Comparison of ENCODE assay signal across 11 mouse cellular contexts in the genomic region with DNA sequence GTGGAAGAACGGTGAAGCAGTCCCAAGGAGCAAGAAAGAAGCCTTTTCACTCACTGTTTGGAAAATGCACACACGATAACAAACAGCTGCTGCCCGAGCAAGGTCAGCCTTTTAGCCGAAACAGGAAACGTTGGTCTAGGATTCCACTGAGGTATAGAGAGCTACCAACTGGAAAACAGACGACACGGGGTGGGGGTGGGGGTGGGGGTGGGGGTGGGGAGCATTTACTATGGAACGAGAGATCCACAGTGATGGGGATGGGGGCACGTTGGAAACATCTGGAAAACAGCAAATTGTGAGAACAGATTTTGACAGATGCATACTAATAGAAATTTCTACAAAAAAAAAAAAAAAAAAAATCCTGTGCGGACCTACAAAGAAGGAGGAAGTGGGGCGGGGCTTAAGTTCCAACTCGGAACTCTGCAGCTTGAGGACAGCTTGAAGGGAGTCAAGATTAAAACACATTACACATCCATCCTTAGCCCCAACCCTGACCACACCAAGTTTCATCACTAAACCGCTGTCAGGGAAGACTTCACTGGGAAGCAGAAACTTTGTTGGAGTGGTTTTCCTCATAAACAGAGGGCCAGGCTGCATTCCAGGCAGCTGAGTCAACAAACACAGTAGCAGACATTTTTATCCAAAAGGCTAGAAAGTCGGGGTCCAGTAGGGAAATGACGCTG.
DNase-seq lines count a peak whose midpoint lies in the region; ATAC-seq and TF ChIP-seq lines count a peak whose summit lies in the region.
"Had no signal": no experiment of that assay in that cellular context is flagged by ENCODE, and none has a peak within 500 bp of the region (broad histone marks: within the 10 kb centered on the region; RNA-seq: fewer than 3 reads in every experiment).

No protein-coding gene starts in this region.

- DNase-seq in kidney, adult 9 months = no peak
- peak; percentile 69 for DNase-seq in NIH3T3 (ENCODE audit: low read depth)
- DNase-seq in lung, postnatal 0 days (ENCODE audit: low spot score) = peak; percentile 16
- DNase-seq in B cell, adult 2 months = no peak
- DNase-seq in layer of hippocampus, postnatal 36 days = no peak
- no peak for DNase-seq in thymus, adult 2 months
- DNase-seq: layer of hippocampus, adult 9-11 months had no signal

- H3K27me3 ChIP-seq in kidney, embryonic 14.5 days (ENCODE audit: control insufficient read depth, insufficient read depth, low read length) = no peaks in the 10 kb centered on the region
- no peaks in the 10 kb centered on the region for H3K27me3 ChIP-seq in heart, embryonic 12.5 days (replicated peaks)
- no peaks in the 10 kb centered on the region for H3K27me3 ChIP-seq in lung, postnatal 0 days (replicated peaks; ENCODE audit: insufficient read depth, low read length)
- no peaks in the 10 kb centered on the region for H3K27me3 ChIP-seq in thymus, adult 2 months (ENCODE audit: control insufficient read depth, insufficient read depth, low read length)
- H3K27me3 ChIP-seq: CH12.LX; megakaryocyte, embryonic 14.5 days had no signal

- H3K9ac ChIP-seq in kidney, embryonic 14.5 days (ENCODE audit: low read depth, low read length) = no peak overlapping the region
- no peak overlapping the region for H3K9ac ChIP-seq in heart, embryonic 12.5 days
- H3K9ac ChIP-seq in lung, postnatal 0 days (replicated peaks; ENCODE audit: low read depth) = no peak overlapping the region

- no peak for TF ChIP-seq POLR2A in thymus, adult 2 months (IDR thresholded peaks at IDR 0.05; ENCODE audit: control insufficient read depth, extremely low read depth, insufficient read depth, low read length, poor library complexity)

- TF ChIP-seq EP300 in lung, postnatal 0 days (IDR thresholded peaks at IDR 0.05) = no peak

- no peaks in the 10 kb centered on the region for H3K4me1 ChIP-seq in kidney, embryonic 14.5 days (ENCODE audit: control insufficient read depth, insufficient read depth, low read length)
- no peaks in the 10 kb centered on the region for H3K4me1 ChIP-seq in heart, embryonic 12.5 days (replicated peaks)
- H3K4me1 ChIP-seq in lung, postnatal 0 days (ENCODE audit: insufficient read depth, low read depth, low read length) = no peaks in the 10 kb centered on the region
- no peaks in the 10 kb centered on the region for H3K4me1 ChIP-seq in thymus, adult 2 months (replicated peaks; ENCODE audit: control insufficient read depth, insufficient read depth, low read length)
- H3K4me1 ChIP-seq: megakaryocyte, embryonic 14.5 days had no signal

- no peak overlapping the region for H3K4me3 ChIP-seq in kidney, embryonic 14.5 days (ENCODE audit: low read length)
- H3K4me3 ChIP-seq in heart, embryonic 12.5 days = no peak overlapping the region
- H3K4me3 ChIP-seq in lung, postnatal 0 days (ENCODE audit: low read depth, low read length) = no peak overlapping the region
- H3K4me3 ChIP-seq in thymus, adult 2 months (ENCODE audit: control insufficient read depth, insufficient read depth, low read length) = no peak overlapping the region
- H3K4me3 ChIP-seq: megakaryocyte, embryonic 14.5 days had no signal

- no peak for TF ChIP-seq CTCF in lung, postnatal 0 days (IDR thresholded peaks at IDR 0.05)
- no peak for TF ChIP-seq CTCF in thymus, adult 2 months (IDR thresholded peaks at IDR 0.05; ENCODE audit: borderline replicate concordance, control insufficient read depth, extremely low read depth, insufficient read depth, low read length, poor library complexity)

- no peak overlapping the region for H3K4me2 ChIP-seq in kidney, embryonic 14.5 days (replicated peaks; ENCODE audit: low read depth, low read length)
- H3K4me2 ChIP-seq in heart, embryonic 12.5 days = peak overlapping the region; percentile 9; the same call in 1 of the 2 replicates
- H3K4me2 ChIP-seq in lung, postnatal 0 days (replicated peaks; ENCODE audit: low read depth, low read length) = peak overlapping the region; percentile 30

- peak; percentile 32; the same call in 1 of the 2 replicates for ATAC-seq in kidney, embryonic 14.5 days (ENCODE audit: low FRiP score, low TSS enrichment)
- no peak for ATAC-seq in heart, embryonic 12.5 days (ENCODE audit: insufficient number of reproducible peaks, low FRiP score)
- ATAC-seq in lung, postnatal 0 days = peak; percentile 41

- 44% methylated on average over 15 of the region's 15 CpGs for WGBS in kidney, embryonic 14.5 days
- WGBS in heart, embryonic 12.5 days = 48% methylated on average over 15 of the region's 15 CpGs
- WGBS in lung, postnatal 0 days = 37% methylated on average over 15 of the region's 15 CpGs
- 49% methylated on average over 15 of the region's 15 CpGs for WGBS in thymus, adult 2 months

- H3K27ac ChIP-seq in kidney, embryonic 14.5 days (ENCODE audit: low read depth, low read length) = peak overlapping the region; percentile 51; the same call in 1 of the 2 replicates
- H3K27ac ChIP-seq in heart, embryonic 12.5 days (ENCODE audit: poor library complexity, severe bottlenecking) = peak overlapping the region; percentile 63
- no peak overlapping the region for H3K27ac ChIP-seq in lung, postnatal 0 days (ENCODE audit: low read length)
- no peak overlapping the region for H3K27ac ChIP-seq in thymus, adult 2 months (ENCODE audit: control insufficient read depth, insufficient read depth, low read length)

- H3K36me3 ChIP-seq in kidney, embryonic 14.5 days (ENCODE audit: control insufficient read depth, insufficient read depth, low read length) = no peaks in the 10 kb centered on the region
- no peaks in the 10 kb centered on the region for H3K36me3 ChIP-seq in heart, embryonic 12.5 days
- no peaks in the 10 kb centered on the region for H3K36me3 ChIP-seq in lung, postnatal 0 days (ENCODE audit: insufficient read depth, low read length)
- H3K36me3 ChIP-seq in thymus, adult 2 months (ENCODE audit: control insufficient read depth, insufficient read depth, low read length) = no peaks in the 10 kb centered on the region

- H3K9me3 ChIP-seq in kidney, embryonic 14.5 days (ENCODE audit: control insufficient read depth, low read length) = no peaks in the 10 kb centered on the region
- no peaks in the 10 kb centered on the region for H3K9me3 ChIP-seq in heart, embryonic 12.5 days (replicated peaks)
- no peaks in the 10 kb centered on the region for H3K9me3 ChIP-seq in lung, postnatal 0 days (ENCODE audit: low read length)
- H3K9me3 ChIP-seq: megakaryocyte, embryonic 14.5 days had no signal

Comparison
In these comparisons a context has a peak if more than half of its experiments do, and no peak if none do; other contexts are left out.
1. H3K27ac ChIP-seq: peak in kidney, embryonic 14.5 days (single experiment) and heart, embryonic 12.5 days (single experiment); none in lung, postnatal 0 days (single experiment) and thymus, adult 2 months (single experiment).
2. DNase-seq: peak in NIH3T3 (single experiment) and lung, postnatal 0 days (single experiment); none in kidney, adult 9 months (single experiment), B cell, adult 2 months (0 of 2), layer of hippocampus, postnatal 36 days (0 of 2) and thymus, adult 2 months (single experiment).